Mouse (Mus musculus): ENCODE measurements at regions not wholly inside any gene's neighbourhood (a gene's known extent, or its start where the extent isn't known, plus 50 kb on each side); places are given as distances from the start of the nearest gene placed in this dataset.

DNA sequence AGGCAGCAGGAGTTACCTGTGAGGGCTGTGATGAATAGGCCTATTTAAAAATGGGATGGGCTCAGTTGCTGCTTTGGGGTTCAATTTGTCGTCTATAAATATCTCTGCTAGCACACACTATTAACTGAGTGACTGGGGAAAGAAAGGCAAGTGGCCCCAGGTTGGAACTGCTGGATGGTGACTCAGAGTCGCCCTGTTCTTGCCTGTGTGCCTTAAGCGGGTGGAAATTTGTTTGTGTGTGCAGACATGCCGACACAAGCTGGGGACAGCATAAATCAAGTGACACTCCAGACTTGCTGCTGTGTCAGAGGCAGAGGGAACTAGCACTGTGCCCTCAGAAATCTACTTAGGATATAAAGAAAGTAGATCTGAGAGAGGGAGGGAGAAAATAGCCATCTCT lies 124.9 kb downstream of the Tmx1 start:
- H3K27ac ChIP-seq, result no peak overlapping the region
- DNase-seq (ENCODE audit: low spot score) (no peak), ATAC-seq (ENCODE audit: low FRiP score) (no peak)
- H3K36me3 ChIP-seq (replicated peaks; ENCODE audit: control insufficient read depth, insufficient read depth), result no peaks in the 10 kb centered on the region
- no peak overlapping the region for H3K9ac ChIP-seq
- no peak overlapping the region for H3K4me3 ChIP-seq (replicated peaks; ENCODE audit: low read length)
- H3K4me1 ChIP-seq (replicated peaks; ENCODE audit: control insufficient read depth, insufficient read depth, low read length), result no peaks in the 10 kb centered on the region
- no peaks in the 10 kb centered on the region for H3K27me3 ChIP-seq (ENCODE audit: control insufficient read depth, insufficient read depth, low read length)
- WGBS, result 71% methylated on average over 4 of the region's 4 CpGs
- H3K4me2 ChIP-seq (replicated peaks), result no peak overlapping the region
- H3K9me3 ChIP-seq (ENCODE audit: control insufficient read depth, low read length), result no peaks in the 10 kb centered on the region

DNA sequence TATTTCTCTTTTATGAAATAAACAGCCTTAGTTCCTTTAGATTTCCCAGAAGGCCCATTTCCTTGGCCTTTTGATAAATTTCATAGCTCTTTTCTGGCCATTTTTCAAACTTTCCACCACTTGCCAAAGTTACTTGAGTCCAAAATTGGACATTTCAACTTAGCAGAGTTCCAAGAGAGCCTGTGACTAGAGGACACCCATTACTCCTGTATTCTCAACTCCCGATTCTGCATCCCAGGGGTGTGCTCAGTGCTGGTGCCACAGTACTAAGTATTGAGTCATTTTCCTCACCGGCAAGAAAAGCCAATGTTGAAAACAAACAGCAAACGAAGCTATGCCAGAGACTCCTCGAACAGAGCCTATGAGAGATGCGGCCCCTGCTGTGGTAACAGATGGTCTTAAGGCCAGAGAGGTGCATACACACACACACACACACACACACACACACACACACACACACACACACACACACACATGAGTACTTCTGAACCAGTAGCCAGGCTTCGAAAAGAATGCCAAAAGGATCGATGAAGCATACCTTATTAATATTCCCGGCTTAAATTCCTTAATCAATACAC lies 126.5 kb downstream of the Tmx1 start:
- no peak overlapping the region for H3K4me2 ChIP-seq (replicated peaks)
- DNase-seq (ENCODE audit: low spot score), result no peak
- no peak overlapping the region for H3K27ac ChIP-seq
- no peaks in the 10 kb centered on the region for H3K36me3 ChIP-seq (replicated peaks; ENCODE audit: control insufficient read depth, insufficient read depth)
- no peak overlapping the region for H3K4me3 ChIP-seq (replicated peaks; ENCODE audit: low read length)
- ATAC-seq (ENCODE audit: low FRiP score), result no peak
- H3K9me3 ChIP-seq (ENCODE audit: control insufficient read depth, low read length), result no peaks in the 10 kb centered on the region
- no peak overlapping the region for H3K9ac ChIP-seq
- no peaks in the 10 kb centered on the region for H3K4me1 ChIP-seq (replicated peaks; ENCODE audit: control insufficient read depth, insufficient read depth, low read length)
- WGBS, result 61% methylated on average over 8 of the region's 8 CpGs
- no peaks in the 10 kb centered on the region for H3K27me3 ChIP-seq (ENCODE audit: control insufficient read depth, insufficient read depth, low read length)

DNA sequence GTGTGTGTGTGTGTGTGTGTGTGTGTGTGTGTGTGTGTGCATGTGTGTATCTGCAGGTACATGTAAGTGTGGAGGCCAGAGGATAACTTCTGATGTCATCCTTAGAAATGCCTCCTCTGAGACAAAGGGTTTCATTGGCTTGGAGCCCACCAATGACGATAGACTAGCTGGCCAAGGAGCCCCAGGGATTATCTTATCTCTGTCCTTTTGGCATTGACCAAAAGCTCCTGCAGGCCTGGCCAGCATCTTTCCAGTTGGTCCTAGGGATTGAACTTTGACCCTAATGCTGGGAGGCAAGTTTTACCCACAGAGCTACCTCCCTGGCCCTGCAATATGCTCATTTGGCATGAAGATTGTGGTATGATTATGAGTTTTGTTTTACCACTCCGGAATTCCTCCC lies 133.3 kb downstream of the Tmx1 start:
- WGBS, result 92% methylated on average over 2 of the region's 2 CpGs
- Histone ChIP-seq H3K4me1 (replicated peaks; ENCODE audit: control insufficient read depth, insufficient read depth, low read length) (no peaks in the 10 kb centered on the region), H3K27ac (no peak overlapping the region), H3K9me3 (ENCODE audit: control insufficient read depth, low read length) (no peaks in the 10 kb centered on the region), H3K4me3 (replicated peaks; ENCODE audit: low read length) (no peak overlapping the region), H3K36me3 (replicated peaks; ENCODE audit: control insufficient read depth, insufficient read depth) (no peaks in the 10 kb centered on the region), H3K4me2 (replicated peaks) (no peak overlapping the region), H3K9ac (no peak overlapping the region), H3K27me3 (ENCODE audit: control insufficient read depth, insufficient read depth, low read length) (no peaks in the 10 kb centered on the region)
- DNase-seq (ENCODE audit: low spot score) (no peak), ATAC-seq (ENCODE audit: low FRiP score) (no peak)

DNA sequence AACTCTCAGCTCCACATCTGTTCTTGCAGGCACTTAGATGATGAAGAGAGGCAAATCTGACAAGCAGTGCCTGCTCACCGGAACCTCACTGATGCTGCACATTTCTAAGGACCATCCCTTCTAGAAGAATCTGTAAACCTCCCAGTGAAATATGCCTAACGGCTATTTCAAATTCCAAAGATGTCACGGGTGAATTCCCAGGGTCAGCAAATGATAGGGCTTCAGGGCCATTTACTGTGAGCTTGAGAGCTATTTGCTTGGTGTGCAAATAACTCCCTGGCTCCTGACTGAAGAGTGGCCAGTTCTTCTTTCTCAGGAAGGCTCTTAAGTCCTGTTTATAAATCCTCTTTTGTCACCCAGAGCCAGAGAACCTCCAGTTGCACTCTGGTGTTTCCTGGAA lies 135.3 kb downstream of the Tmx1 start:
- ATAC-seq (ENCODE audit: low FRiP score) (no peak), DNase-seq (ENCODE audit: low spot score) (no peak)
- Histone ChIP-seq H3K4me3 (replicated peaks; ENCODE audit: low read length) (no peak overlapping the region), H3K36me3 (replicated peaks; ENCODE audit: control insufficient read depth, insufficient read depth) (no peaks in the 10 kb centered on the region), H3K9me3 (ENCODE audit: control insufficient read depth, low read length) (no peaks in the 10 kb centered on the region), H3K27me3 (ENCODE audit: control insufficient read depth, insufficient read depth, low read length) (no peaks in the 10 kb centered on the region), H3K27ac (no peak overlapping the region), H3K4me1 (replicated peaks; ENCODE audit: control insufficient read depth, insufficient read depth, low read length) (no peaks in the 10 kb centered on the region), H3K4me2 (replicated peaks) (no peak overlapping the region), H3K9ac (no peak overlapping the region)
- 63% methylated on average over 3 of the region's 3 CpGs for WGBS

DNA sequence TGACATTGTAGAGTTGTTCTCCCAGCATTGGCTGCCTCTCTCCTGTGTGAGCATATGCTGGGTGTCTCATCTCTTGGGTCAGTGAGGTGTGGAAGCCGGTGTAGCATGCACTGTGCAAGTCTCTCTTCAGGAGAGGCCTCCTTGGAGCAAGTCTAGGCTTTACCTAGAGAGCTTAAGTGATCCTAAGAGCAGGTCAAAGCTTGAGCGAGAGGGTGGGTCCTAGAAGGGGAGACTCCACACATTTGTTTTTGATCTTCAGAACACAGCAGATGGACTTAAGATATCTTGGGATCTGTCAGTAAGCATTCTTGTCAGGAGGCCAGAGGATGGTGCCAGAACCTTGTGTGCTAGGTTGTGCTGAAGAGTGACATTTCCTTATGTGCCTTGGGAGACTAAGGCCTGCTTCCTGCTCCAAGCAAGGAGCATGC lies 136.4 kb downstream of the Tmx1 start:
- Histone ChIP-seq H3K27ac (no peak overlapping the region), H3K9me3 (ENCODE audit: control insufficient read depth, low read length) (no peaks in the 10 kb centered on the region), H3K4me3 (replicated peaks; ENCODE audit: low read length) (no peak overlapping the region), H3K4me2 (replicated peaks) (no peak overlapping the region), H3K36me3 (replicated peaks; ENCODE audit: control insufficient read depth, insufficient read depth) (no peaks in the 10 kb centered on the region), H3K27me3 (ENCODE audit: control insufficient read depth, insufficient read depth, low read length) (no peaks in the 10 kb centered on the region), H3K9ac (no peak overlapping the region), H3K4me1 (replicated peaks; ENCODE audit: control insufficient read depth, insufficient read depth, low read length) (no peaks in the 10 kb centered on the region)
- ATAC-seq (ENCODE audit: low FRiP score) (no peak), DNase-seq (ENCODE audit: low spot score) (no peak)
- 95% methylated on average over 2 of the region's 2 CpGs for WGBS

DNA sequence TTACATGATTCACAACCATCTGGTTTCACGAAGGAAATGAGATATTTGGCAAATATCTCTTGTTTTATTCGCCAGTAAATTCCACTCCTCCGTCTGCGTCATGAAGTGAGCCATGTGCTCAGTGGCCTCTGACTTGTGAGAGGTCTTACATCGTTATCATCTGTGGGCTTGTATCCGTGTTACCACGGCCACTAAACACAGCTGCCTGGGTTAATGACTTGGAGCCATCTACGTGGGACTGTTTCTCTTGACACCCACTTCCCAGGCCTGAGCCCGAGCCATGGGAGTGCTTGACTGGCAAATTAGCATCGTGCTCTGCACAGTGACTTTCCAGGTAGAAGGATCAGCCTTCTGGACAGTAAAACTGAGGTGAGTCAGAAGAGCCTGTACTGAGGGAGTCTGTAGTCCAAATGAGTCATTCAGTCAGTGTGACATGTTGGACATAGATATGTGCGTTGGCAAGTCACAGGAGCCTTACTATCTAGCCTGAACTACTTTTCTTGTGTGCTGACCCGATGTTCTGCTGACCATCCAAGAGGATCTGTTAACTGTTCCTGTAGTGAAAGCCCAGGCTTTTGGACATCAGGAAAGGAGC lies 137.7 kb downstream of the Tmx1 start:
- no peak overlapping the region for H3K4me2 ChIP-seq (replicated peaks)
- no peak overlapping the region for H3K9ac ChIP-seq
- ATAC-seq (ENCODE audit: low FRiP score), result no peak
- H3K4me3 ChIP-seq (replicated peaks; ENCODE audit: low read length), result no peak overlapping the region
- no peaks in the 10 kb centered on the region for H3K36me3 ChIP-seq (replicated peaks; ENCODE audit: control insufficient read depth, insufficient read depth)
- no peak overlapping the region for H3K27ac ChIP-seq
- no peak for DNase-seq (ENCODE audit: low spot score)
- 85% methylated on average over 12 of the region's 12 CpGs for WGBS
- no peaks in the 10 kb centered on the region for H3K27me3 ChIP-seq (ENCODE audit: control insufficient read depth, insufficient read depth, low read length)
- no peaks in the 10 kb centered on the region for H3K4me1 ChIP-seq (replicated peaks; ENCODE audit: control insufficient read depth, insufficient read depth, low read length)
- H3K9me3 ChIP-seq (ENCODE audit: control insufficient read depth, low read length), result no peaks in the 10 kb centered on the region

DNA sequence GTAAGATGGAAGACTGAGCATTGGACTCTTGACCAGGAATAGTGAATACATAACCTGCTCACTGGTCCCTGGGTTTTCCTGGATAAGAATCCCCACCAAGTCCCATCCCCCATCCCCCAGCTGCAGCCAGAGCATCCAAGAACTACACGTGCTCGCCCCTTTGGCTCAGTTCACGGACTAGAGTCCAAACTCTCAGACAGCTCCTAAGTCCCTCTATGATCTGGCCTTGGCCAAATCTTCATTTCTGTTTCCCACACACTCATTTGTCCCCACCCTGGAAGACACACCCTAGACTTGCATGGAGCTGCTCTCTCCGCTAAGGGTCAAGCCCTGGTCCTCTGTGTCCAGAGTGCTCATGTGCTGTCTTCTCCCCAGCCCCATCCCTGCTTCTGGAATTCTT lies 139.9 kb downstream of the Tmx1 start:
- no peak for ATAC-seq (ENCODE audit: low FRiP score)
- H3K9me3 ChIP-seq (ENCODE audit: control insufficient read depth, low read length), result no peaks in the 10 kb centered on the region
- 93% methylated on average over 4 of the region's 4 CpGs for WGBS

DNA sequence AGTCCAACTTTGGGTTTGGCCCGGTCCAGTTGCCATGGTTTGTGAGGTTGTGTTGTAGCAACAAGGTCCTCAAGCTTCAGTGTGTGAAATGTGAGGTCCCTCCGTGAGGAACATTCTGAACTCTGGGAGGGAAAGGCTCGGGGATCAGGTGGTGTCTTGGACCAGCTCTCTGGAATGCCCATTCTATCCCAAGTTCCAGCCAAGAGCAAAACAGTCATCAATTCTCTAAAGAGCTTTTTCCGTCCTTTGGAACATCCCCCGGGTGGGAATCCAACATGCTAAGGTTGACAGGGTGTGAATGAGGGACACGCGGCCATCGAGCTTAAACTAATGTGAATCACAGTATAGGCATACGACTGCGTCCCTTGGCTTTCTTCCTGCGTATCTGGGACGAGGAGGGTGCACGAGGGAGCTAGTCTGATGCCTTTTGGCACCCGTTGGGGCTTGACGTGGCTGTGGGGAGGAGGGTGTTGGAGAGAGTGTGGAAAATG lies 145.4 kb downstream of the Tmx1 start:
- H3K4me2 ChIP-seq (replicated peaks), result no peak overlapping the region
- no peak overlapping the region for H3K27ac ChIP-seq
- H3K36me3 ChIP-seq (replicated peaks; ENCODE audit: control insufficient read depth, insufficient read depth), result no peaks in the 10 kb centered on the region
- H3K27me3 ChIP-seq (ENCODE audit: control insufficient read depth, insufficient read depth, low read length), result no peaks in the 10 kb centered on the region
- H3K9ac ChIP-seq, result no peak overlapping the region
- no peak overlapping the region for H3K4me3 ChIP-seq (replicated peaks; ENCODE audit: low read length)
- no peak for ATAC-seq (ENCODE audit: low FRiP score)
- no peaks in the 10 kb centered on the region for H3K4me1 ChIP-seq (replicated peaks; ENCODE audit: control insufficient read depth, insufficient read depth, low read length)
- 0 out of 2 replicates have a peak, but pooled peaks cover 4% of the 10 kb centered on the region for H3K9me3 ChIP-seq (ENCODE audit: control insufficient read depth, low read length)
- 83% methylated on average over 15 of the region's 15 CpGs for WGBS
- no peak for DNase-seq (ENCODE audit: low spot score)

More for the DNA sequence above, 139.9 kb downstream of the Tmx1 start:
- H3K4me3 ChIP-seq (replicated peaks; ENCODE audit: low read length), result no peak overlapping the region
- H3K4me1 ChIP-seq (replicated peaks; ENCODE audit: control insufficient read depth, insufficient read depth, low read length), result no peaks in the 10 kb centered on the region
- no peak overlapping the region for H3K4me2 ChIP-seq (replicated peaks)
- no peak overlapping the region for H3K27ac ChIP-seq
- no peaks in the 10 kb centered on the region for H3K27me3 ChIP-seq (ENCODE audit: control insufficient read depth, insufficient read depth, low read length)
- DNase-seq (ENCODE audit: low spot score), result no peak
- no peak overlapping the region for H3K9ac ChIP-seq
- no peaks in the 10 kb centered on the region for H3K36me3 ChIP-seq (replicated peaks; ENCODE audit: control insufficient read depth, insufficient read depth)

DNA sequence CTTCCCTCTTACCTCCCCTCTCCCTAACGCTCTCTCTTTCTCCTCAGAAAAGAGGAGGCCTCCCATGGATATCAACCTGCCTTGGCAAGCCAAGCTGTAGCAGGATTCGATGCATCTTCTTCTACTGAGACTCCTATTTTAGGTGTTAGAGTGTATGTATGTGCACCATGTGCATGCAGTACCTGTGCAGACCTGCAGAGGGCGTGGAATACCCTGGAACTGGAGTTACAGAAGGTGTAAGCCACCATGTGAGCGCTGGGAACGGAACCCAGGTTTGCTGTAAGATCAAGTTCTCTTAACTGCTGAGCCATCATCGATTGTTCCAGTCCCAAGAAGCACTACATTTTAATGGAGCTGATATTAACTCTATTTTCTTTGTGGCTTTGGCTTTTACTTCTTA lies 146.8 kb downstream of the Tmx1 start:
- H3K4me1 ChIP-seq (replicated peaks; ENCODE audit: control insufficient read depth, insufficient read depth, low read length), result no peaks in the 10 kb centered on the region
- 0 out of 2 replicates have a peak, but pooled peaks cover 4% of the 10 kb centered on the region for H3K9me3 ChIP-seq (ENCODE audit: control insufficient read depth, low read length)
- ATAC-seq (ENCODE audit: low FRiP score), result no peak
- H3K4me3 ChIP-seq (replicated peaks; ENCODE audit: low read length), result no peak overlapping the region
- H3K36me3 ChIP-seq (replicated peaks; ENCODE audit: control insufficient read depth, insufficient read depth), result no peaks in the 10 kb centered on the region
- H3K9ac ChIP-seq, result no peak overlapping the region
- 85% methylated on average over 6 of the region's 6 CpGs for WGBS
- H3K4me2 ChIP-seq (replicated peaks), result no peak overlapping the region
- no peaks in the 10 kb centered on the region for H3K27me3 ChIP-seq (ENCODE audit: control insufficient read depth, insufficient read depth, low read length)
- no peak overlapping the region for H3K27ac ChIP-seq
- DNase-seq (ENCODE audit: low spot score), result no peak

DNA sequence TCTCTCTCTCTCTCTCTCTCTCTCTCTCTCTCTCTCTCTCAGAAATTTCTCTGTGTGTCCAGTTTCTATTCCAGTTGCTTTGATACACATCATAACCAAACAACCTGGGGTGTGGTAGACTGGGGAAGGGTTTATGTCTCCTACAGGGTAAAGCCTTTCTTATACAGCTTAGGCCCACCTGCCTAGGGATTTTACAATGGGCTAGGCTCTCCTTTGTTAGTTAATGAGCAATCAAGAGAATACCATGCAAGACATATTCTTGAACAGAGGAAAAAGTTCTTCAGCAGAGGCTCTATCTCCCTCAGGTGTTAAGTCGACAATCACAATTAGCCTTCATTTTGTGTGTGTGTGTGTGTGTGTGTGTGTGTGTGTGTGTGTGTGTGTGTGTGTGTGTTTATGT lies 151.0 kb downstream of the Tmx1 start:
- no peaks in the 10 kb centered on the region for H3K36me3 ChIP-seq (replicated peaks; ENCODE audit: control insufficient read depth, insufficient read depth)
- H3K9ac ChIP-seq, result no peak overlapping the region
- H3K4me1 ChIP-seq (replicated peaks; ENCODE audit: control insufficient read depth, insufficient read depth, low read length), result no peaks in the 10 kb centered on the region
- no peak for ATAC-seq (ENCODE audit: low FRiP score)
- H3K27me3 ChIP-seq (ENCODE audit: control insufficient read depth, insufficient read depth, low read length), result no peaks in the 10 kb centered on the region
- WGBS, result 96% methylated on average over 1 of the region's 1 CpGs
- 0 out of 2 replicates have a peak, but pooled peaks cover 4% of the 10 kb centered on the region for H3K9me3 ChIP-seq (ENCODE audit: control insufficient read depth, low read length)
- no peak overlapping the region for H3K4me3 ChIP-seq (replicated peaks; ENCODE audit: low read length)
- H3K4me2 ChIP-seq (replicated peaks), result no peak overlapping the region
- H3K27ac ChIP-seq, result no peak overlapping the region
- DNase-seq (ENCODE audit: low spot score), result no peak

Measured in hindbrain, embryonic 14.5 days (tissue).